Comparison of ENCODE assay signal across 39 mouse cellular contexts in the genomic region with DNA sequence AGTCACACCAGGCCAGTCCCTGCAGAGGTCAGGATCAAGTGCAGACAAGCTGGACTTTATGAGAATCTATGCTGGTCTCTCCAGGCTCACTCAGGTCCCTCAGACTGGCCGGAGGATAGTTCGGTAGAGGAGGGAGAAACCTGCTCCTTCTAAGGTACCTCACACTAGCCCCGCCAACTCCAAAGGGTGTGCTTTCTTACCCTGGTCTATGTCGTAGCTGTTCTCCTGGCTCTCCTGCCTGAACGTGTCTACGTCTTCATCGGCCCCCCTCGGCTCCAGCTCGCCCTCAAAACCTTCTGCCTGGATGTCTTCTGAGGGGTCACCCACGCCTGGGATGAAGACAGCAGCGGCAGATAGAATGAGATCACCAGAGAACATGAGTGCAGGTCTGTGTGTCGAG. TPM values are rescaled to one million over a fixed set of nuclear protein-coding genes. Genes with fewer than 3 reads are reported as not detected.
"Had no signal": no experiment of that assay in that cellular context is flagged by ENCODE, and none has a peak within 500 bp of the region (broad histone marks: within the 10 kb centered on the region; RNA-seq: fewer than 3 reads in every experiment).

No protein-coding gene starts in this region.

- H3K9me3 ChIP-seq: limb, embryonic 10.5 days; limb, embryonic 12.5 days; limb, embryonic 13.5 days; limb, embryonic 15.5 days; liver, embryonic 12.5 days; liver, embryonic 13.5 days; liver, embryonic 15.5 days; lung, embryonic 15.5 days; megakaryocyte, embryonic 14.5 days; midbrain, embryonic 10.5 days; midbrain, embryonic 12.5 days; midbrain, embryonic 13.5 days; midbrain, embryonic 15.5 days had no signal

- H3K27ac ChIP-seq: limb, embryonic 10.5 days; limb, embryonic 12.5 days; limb, embryonic 13.5 days; limb, embryonic 15.5 days; liver, embryonic 12.5 days; liver, embryonic 13.5 days; liver, embryonic 14.5 days; liver, embryonic 15.5 days; lung, embryonic 15.5 days; macrophage; midbrain, embryonic 10.5 days; midbrain, embryonic 12.5 days; midbrain, embryonic 13.5 days; midbrain, embryonic 15.5 days had no signal

- H3K36me3 ChIP-seq: limb, embryonic 10.5 days; limb, embryonic 12.5 days; limb, embryonic 13.5 days; limb, embryonic 15.5 days; liver, embryonic 12.5 days; liver, embryonic 13.5 days; liver, embryonic 15.5 days; lung, embryonic 15.5 days; midbrain, embryonic 10.5 days; midbrain, embryonic 12.5 days; midbrain, embryonic 13.5 days; midbrain, embryonic 15.5 days had no signal

- H3K4me1 ChIP-seq: liver, embryonic 13.5 days; liver, embryonic 15.5 days; lung, embryonic 15.5 days had no signal

- H3K27me3 ChIP-seq: limb, embryonic 12.5 days; limb, embryonic 13.5 days; limb, embryonic 15.5 days; liver, embryonic 12.5 days; liver, embryonic 13.5 days; liver, embryonic 15.5 days; lung, embryonic 15.5 days; megakaryocyte, embryonic 14.5 days; midbrain, embryonic 15.5 days had no signal

- DNase-seq: left cerebral cortex, postnatal 4 days; liver; liver, embryonic 13.5 days; liver, postnatal 0 days; lung, adult 18-20 months; lung, adult 2 months; lung, embryonic 14.5 days; lung, postnatal 10 days; lung, postnatal 14 days; lung, postnatal 36 days; midbrain, embryonic 14.5 days had no signal

- H3K4me3 ChIP-seq: limb, embryonic 10.5 days; limb, embryonic 12.5 days; limb, embryonic 13.5 days; limb, embryonic 15.5 days; liver, embryonic 12.5 days; liver, embryonic 13.5 days; liver, embryonic 15.5 days; lung, embryonic 15.5 days; megakaryocyte, embryonic 14.5 days; midbrain, embryonic 10.5 days; midbrain, embryonic 12.5 days; midbrain, embryonic 13.5 days; midbrain, embryonic 15.5 days; myocyte had no signal

RNA-seq across cellular contexts. Expression of a gene that starts 19.3 kb away (rescaled TPM):
- total RNA-seq: liver, adult 2 months; monocyte, adult 5-6 weeks had no signal
- polyA plus RNA-seq: liver, adult 2 months had no signal

RNA-seq across cellular contexts. Expression of a gene that starts 50.2 kb away (rescaled TPM):
- total RNA-seq: left cerebral cortex, adult 8-10 months; left cerebral cortex, postnatal 10 days; left cerebral cortex, postnatal 14 days; left cerebral cortex, postnatal 25 days; left cerebral cortex, postnatal 36 days; left cerebral cortex, postnatal 4 days; midbrain, postnatal 0 days had no signal
- polyA plus RNA-seq: midbrain, embryonic 11.5 days; midbrain, embryonic 14.5 days; midbrain, embryonic 15.5 days; midbrain, embryonic 16.5 days; midbrain, postnatal 0 days; myocyte had no signal

RNA-seq across cellular contexts. Expression of a gene that starts 59.1 kb away (rescaled TPM):
- total RNA-seq: left cerebral cortex, postnatal 10 days; left cerebral cortex, postnatal 36 days; left cerebral cortex, postnatal 4 days; liver, adult 2 months; monocyte, adult 5-6 weeks had no signal
- polyA plus RNA-seq: limb, embryonic 10.5 days; limb, embryonic 11.5 days; limb, embryonic 12.5 days; limb, embryonic 13.5 days; liver, adult 2 months; lung, embryonic 14.5 days; lung, embryonic 16.5 days; lung, postnatal 0 days; macrophage; midbrain, embryonic 10.5 days; midbrain, embryonic 12.5 days; midbrain, embryonic 13.5 days; midbrain, embryonic 14.5 days; midbrain, embryonic 16.5 days; myocyte had no signal
